Mouse (Mus musculus) megakaryocyte, embryonic 14.5 days (primary cell): ENCODE measurements around the gene Mnd1. TPM values are rescaled to one million over a fixed set of nuclear protein-coding genes. Genes with fewer than 3 reads are reported as not detected.

ENCODE experiments used
- H3K27me3 ChIP-seq: replicated peaks from 2 replicates; pipeline ENCODE3; 2012; ENCODE audit warnings: inconsistent platforms
- H3K36me3 ChIP-seq: replicated peaks from 2 replicates; pipeline ENCODE3; 2012; ENCODE audit warnings: low read length, inconsistent platforms, mixed read lengths
- H3K4me1 ChIP-seq: 2 replicates; pipeline ENCODE4 v1.6.1; 2012; ENCODE audit warnings: inconsistent platforms
- H3K4me3 ChIP-seq: replicated peaks from 2 replicates; pipeline ENCODE3; 2012; ENCODE audit warnings: moderate library complexity, mild to moderate bottlenecking, inconsistent platforms
- H3K9me3 ChIP-seq: 2 replicates; pipeline ENCODE4 v1.6.1; 2012; ENCODE audit warnings: inconsistent platforms
- FLI1 ChIP-seq: IDR thresholded peaks from 2 replicates; pipeline ENCODE4 v1.6.1; 2012; ENCODE audit warnings: low read length, inconsistent platforms, mixed read lengths
- GATA1 ChIP-seq: IDR thresholded peaks from 3 replicates; pipeline ENCODE4 v1.6.1; 2012; ENCODE audit warnings: mixed read lengths, low read length, inconsistent platforms, borderline replicate concordance
- polyA plus RNA-seq: library from polyadenylated mRNA; stranded (reverse); fragments of >175 nt; gene quantifications from 2 replicates; pipeline ENCODE4 v1.2.3, GENCODE M21; 2012; ENCODE audit warnings: low replicate concordance; ENCODE audit not compliant: insufficient read depth

Mnd1 gene
- polyA plus RNA-seq, 1 experiment = 2.8 TPM

DNA sequence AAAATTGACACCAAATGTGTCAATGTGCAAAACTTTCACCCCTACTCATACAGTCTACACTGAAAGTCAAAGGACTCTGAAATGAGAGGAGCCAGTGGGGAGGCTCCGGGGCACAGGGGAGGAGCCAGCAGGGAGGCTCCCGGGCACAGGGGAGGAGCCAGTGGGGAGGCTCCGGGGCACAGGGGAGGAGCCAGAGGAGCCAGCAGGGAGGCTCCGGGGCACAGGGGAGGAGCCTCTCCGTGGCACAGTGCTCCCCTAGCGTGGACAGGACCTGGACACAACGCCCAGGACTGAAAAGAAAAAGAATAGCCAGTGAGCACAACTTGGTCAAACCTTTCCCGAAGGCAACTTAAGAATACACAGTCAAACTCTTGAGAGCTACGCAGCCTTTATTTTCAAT, 20.2 kb downstream of the Mnd1 start:
- Histone ChIP-seq H3K4me3 (no peak overlapping the region), H3K36me3 (peaks cover 4% of the 10 kb centered on the region), H3K4me1 (no peaks in the 10 kb centered on the region; the same call in 1 of the 2 replicates)

DNA sequence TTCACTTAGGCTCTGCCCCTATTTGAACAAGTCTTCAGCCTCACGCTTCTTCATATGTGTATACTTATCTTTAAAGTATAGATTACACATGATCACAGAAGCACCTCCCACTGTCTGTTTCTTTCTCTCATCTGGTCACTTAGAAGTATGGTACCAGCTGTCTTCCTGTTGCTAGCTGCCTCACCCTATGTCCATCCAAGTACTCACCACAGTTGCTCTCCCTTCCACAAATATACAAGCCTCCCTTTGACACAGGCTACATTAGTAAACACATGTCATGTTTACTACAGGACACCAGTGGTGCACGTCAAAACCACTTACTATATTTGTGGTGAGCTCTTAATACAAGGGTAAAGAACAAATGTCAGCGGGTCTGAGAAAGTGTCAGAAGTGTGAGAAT, 24.2 kb downstream of the Mnd1 start:
- TF ChIP-seq GATA1 = no peak
- no peak for TF ChIP-seq FLI1
- H3K36me3 ChIP-seq = peaks cover 4% of the 10 kb centered on the region
- no peak overlapping the region for H3K4me3 ChIP-seq
- peaks cover 22% of the 10 kb centered on the region for H3K4me1 ChIP-seq
- no peaks in the 10 kb centered on the region for H3K9me3 ChIP-seq
- H3K27me3 ChIP-seq = no peaks in the 10 kb centered on the region

More for the DNA sequence above, 20.2 kb downstream of the Mnd1 start:
- TF ChIP-seq FLI1 = no peak
- no peak for TF ChIP-seq GATA1
- H3K9me3 ChIP-seq = no peaks in the 10 kb centered on the region
- H3K27me3 ChIP-seq = no peaks in the 10 kb centered on the region

DNA sequence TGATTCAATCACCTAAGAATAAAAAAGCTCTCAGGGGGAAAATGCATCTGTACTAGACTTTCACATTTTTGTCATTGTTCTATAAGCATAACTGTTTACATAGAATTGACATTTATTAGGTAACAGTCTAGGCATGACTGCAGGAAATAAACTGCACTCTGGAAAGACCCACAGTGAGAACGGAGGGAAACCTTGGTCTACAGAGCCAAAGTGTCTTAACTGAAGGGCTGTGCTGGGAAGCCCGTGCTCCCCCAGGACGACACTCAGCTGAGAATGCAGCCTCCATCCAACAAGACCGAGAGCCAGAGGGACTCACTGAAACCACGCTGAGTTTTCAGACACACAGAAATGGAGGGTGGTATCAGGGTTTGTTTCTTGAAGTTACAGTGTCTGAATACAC, 24.8 kb downstream of the Mnd1 start:
- Histone ChIP-seq H3K4me1 (peaks cover 28% of the 10 kb centered on the region), H3K9me3 (no peaks in the 10 kb centered on the region), H3K27me3 (no peaks in the 10 kb centered on the region), H3K36me3 (peaks cover 4% of the 10 kb centered on the region), H3K4me3 (no peak overlapping the region)
- TF ChIP-seq GATA1 (no peak), FLI1 (no peak)

DNA sequence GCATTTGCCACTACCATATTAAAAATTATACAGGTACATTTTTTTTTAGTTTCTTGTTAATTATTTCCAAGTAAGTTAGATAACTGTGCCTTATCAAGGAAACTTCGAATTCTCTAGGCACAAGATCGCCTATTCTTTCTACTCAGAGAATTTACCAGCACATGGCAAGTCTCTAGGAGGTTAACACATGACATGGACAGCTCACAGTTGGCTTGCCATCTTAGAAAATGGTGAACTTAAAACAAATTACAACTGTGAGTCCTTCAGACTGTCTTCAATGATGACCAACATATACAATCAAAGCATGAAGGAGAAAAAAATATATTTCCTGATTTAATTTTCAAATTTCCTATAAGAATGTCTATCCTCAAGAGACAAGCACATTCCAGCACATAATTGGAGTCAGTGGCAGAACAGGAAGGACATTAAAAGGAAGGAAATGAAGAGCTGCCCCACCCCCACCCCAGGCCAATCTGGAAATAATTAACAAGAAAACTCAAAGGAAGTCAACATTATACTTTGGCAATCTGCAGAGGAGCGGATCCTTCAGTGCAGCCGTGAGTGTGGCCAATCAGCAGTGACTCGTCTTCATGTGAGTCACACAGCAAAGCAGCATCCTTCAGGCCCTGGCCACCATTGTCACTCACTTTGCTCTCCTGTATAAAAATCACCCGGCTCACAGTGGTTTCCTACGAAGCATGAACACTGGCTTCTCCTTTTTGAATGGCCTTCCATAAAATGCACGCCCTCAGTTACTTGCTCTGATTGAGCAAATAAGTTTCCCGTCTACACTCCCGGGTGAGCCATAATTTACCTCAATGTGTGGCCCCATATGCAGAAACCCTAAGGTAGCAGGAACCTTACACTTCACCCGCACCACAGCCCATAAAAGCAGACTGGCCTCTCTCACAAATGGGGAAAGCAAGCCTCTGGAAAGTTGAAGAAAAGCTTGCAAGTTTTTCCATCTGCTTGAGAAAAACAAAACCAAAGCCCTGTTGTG, 26.4 kb downstream of the Mnd1 start:
- TF ChIP-seq FLI1 = no peak
- TF ChIP-seq GATA1 = no peak

DNA sequence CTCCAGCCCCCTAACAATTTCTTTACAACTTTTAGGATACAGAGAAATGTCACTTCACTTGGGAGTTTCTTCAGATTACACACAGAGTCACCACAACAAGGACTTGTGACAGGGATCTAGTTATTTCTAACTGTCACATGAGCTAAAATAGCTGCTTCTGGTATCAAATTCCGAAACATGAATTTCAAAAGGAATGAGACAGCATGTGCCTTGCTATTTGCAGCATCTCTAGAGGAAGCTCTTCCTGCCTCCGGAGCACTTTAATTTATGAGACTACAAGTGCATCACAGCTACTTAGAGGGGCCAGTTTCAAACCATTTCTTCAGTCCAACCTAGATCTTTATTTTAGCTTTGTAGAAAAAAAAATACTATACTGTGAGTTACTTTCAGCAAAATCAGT, 28.2 kb downstream of the Mnd1 start:
- Histone ChIP-seq H3K36me3 (no peaks in the 10 kb centered on the region), H3K4me1 (peaks cover 30% of the 10 kb centered on the region), H3K4me3 (no peak overlapping the region), H3K27me3 (no peaks in the 10 kb centered on the region), H3K9me3 (no peaks in the 10 kb centered on the region)
- no peak for TF ChIP-seq FLI1
- no peak for TF ChIP-seq GATA1

More for the DNA sequence above, 26.4 kb downstream of the Mnd1 start:
- Histone ChIP-seq H3K27me3 (no peaks in the 10 kb centered on the region), H3K4me3 (no peak overlapping the region), H3K9me3 (no peaks in the 10 kb centered on the region), H3K36me3 (peaks cover 4% of the 10 kb centered on the region), H3K4me1 (peaks cover 30% of the 10 kb centered on the region)

DNA sequence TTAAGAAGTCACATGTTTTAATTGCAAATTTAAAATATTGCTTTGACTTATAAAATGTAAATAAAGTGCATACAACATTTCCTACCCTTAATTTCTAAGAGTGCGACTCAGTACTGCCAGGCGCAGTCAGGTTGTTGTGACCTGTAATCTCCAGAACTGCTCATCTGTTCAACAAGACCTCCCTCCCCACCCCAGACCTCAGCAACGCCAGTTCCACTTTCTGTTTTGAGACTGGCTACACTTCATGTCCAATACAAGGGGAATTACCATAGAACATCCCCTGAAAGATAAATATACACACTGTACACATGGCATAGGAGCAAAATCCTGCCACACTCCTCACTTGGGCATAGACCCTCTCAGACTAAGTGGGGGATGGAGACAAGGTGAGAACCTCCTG, 28.9 kb downstream of the Mnd1 start:
- H3K36me3 ChIP-seq = no peaks in the 10 kb centered on the region
- no peak overlapping the region for H3K4me3 ChIP-seq
- H3K4me1 ChIP-seq = peaks cover 30% of the 10 kb centered on the region
- H3K9me3 ChIP-seq = no peaks in the 10 kb centered on the region
- TF ChIP-seq FLI1 (no peak), GATA1 (no peak)
- no peaks in the 10 kb centered on the region for H3K27me3 ChIP-seq

DNA sequence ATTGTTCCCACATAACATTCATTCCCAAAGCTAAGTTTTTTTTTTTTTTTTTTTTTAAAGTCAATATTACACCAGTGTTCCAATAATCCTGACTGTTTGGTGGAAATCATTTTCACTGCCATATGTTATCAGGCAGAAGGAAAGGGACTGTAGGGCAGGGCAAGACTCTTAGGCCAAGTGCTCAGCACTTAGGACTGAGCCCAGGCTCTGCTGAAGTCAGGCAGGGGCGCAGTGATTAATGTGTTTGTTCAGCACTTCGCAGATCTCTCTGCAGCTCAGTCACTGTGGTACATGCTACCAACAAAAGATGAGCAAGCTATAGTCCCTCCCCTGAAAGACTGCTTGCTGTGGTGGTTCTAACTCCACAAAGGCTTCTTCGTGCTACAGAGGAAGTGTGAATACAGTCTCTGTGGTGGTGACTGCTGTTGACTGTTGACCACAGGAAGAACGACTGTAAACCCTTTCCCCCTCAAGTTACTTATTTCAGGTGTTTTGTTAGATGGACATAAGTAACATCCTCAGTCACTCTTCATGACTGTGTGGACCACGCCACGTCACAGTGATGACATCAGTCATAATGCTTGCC, 29.8 kb downstream of the Mnd1 start:
- H3K9me3 ChIP-seq = no peaks in the 10 kb centered on the region
- TF ChIP-seq GATA1 (no peak), FLI1 (no peak)

DNA sequence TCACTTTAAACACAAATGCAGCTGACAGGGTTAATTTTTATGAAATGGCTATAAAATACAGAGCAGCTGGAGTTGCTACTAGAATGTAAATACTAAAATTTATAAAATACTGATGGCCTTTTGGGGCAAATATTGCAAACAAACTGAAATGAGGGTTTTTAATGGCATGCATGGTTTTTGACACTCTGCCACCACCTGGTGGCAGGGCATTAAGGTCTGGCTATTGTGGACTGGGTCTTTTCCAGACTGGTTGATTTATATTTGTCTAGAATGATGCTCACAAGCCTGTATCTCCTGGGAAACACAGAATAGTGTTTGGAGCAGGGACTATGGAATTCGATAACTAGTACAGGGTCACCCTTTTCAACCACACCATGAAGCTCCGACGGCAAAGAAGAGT, 32.1 kb downstream of the Mnd1 start:
- H3K36me3 ChIP-seq = no peaks in the 10 kb centered on the region
- H3K27me3 ChIP-seq = no peaks in the 10 kb centered on the region
- TF ChIP-seq FLI1 (no peak), GATA1 (no peak)
- H3K4me1 ChIP-seq = peaks cover 25% of the 10 kb centered on the region
- no peak overlapping the region for H3K4me3 ChIP-seq
- H3K9me3 ChIP-seq = no peaks in the 10 kb centered on the region

More for the DNA sequence above, 29.8 kb downstream of the Mnd1 start:
- Histone ChIP-seq H3K4me3 (peak overlapping the region; percentile 53), H3K27me3 (no peaks in the 10 kb centered on the region), H3K4me1 (peaks cover 30% of the 10 kb centered on the region), H3K36me3 (no peaks in the 10 kb centered on the region)

DNA sequence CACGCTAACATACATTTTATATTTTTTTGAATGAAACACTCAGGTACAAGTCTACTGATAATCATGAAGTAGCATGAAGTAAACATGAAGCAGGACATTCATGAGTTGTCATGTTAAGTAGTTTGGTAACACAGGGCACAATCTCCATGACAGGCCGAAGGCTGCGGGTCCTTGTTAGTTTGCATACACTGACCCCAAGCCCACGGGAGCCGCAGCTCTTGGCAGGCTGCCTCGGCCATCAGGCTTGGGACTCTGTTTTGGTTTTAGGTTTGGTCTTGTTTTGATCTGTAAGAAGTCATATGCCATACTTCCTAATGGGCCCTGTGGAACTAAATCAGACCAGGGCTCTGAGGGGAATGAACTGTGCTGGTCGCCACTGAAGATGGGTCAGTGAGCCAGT, 36.9 kb downstream of the Mnd1 start:
- Histone ChIP-seq H3K9me3 (no peaks in the 10 kb centered on the region), H3K4me1 (no peaks in the 10 kb centered on the region), H3K4me3 (no peak overlapping the region), H3K36me3 (no peaks in the 10 kb centered on the region), H3K27me3 (no peaks in the 10 kb centered on the region)
- TF ChIP-seq FLI1 (no peak), GATA1 (no peak)

DNA sequence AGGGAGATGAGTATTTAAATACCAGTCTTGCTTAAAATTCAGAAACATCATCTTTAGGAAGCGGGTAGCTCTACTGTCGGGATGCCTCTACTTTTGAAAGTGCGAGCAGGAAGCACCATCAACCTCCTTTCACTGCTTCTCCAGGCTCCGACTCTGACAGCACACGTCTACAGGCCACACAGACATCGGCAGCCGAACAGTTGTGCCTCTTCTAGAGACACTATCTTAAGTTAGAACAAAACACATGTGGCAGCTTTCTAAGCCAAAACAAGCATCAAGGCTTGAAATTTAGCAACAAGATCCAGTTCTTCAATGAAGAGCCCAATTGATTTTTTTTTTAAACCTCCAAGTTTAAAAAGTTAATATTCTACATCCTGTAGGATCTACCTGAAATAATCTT, 37.4 kb downstream of the Mnd1 start:
- Histone ChIP-seq H3K9me3 (no peaks in the 10 kb centered on the region), H3K36me3 (no peaks in the 10 kb centered on the region), H3K4me1 (no peaks in the 10 kb centered on the region), H3K27me3 (no peaks in the 10 kb centered on the region), H3K4me3 (no peak overlapping the region)
- no peak for TF ChIP-seq FLI1
- no peak for TF ChIP-seq GATA1
